Mouse (Mus musculus) limb, embryonic 10.5 days (tissue): ENCODE measurements around the gene Rbm24. TPM values are rescaled to one million over a fixed set of nuclear protein-coding genes. Genes with fewer than 3 reads are reported as not detected.

Source experiments
- DNase-seq: peaks from one replicate; pipeline ENCODE4 v3.0.0-alpha.2; 2017; ENCODE audit warnings: low spot score
- H3K27ac ChIP-seq: fragments of 300-500 bp; sonication (generic); 2 replicates; pipeline ENCODE4 v1.5.1; 2016; ENCODE audit warnings: mild to moderate bottlenecking
- H3K27me3 ChIP-seq: fragments of 300-500 bp; sonication (generic); 2 replicates; pipeline ENCODE4 v1.6.1; 2016; ENCODE audit warnings: low read depth, mild to moderate bottlenecking; ENCODE audit not compliant: poor library complexity, severe bottlenecking
- H3K36me3 ChIP-seq: fragments of 300-500 bp; sonication (generic); 2 replicates; pipeline ENCODE4 v1.6.1; 2016; ENCODE audit warnings: mild to moderate bottlenecking, moderate library complexity
- H3K4me1 ChIP-seq: fragments of 300-500 bp; sonication (generic); 2 replicates; pipeline ENCODE4 v1.6.1; 2016
- H3K4me3 ChIP-seq: fragments of 300-500 bp; sonication (generic); 2 replicates; pipeline ENCODE4 v1.5.1; 2016; ENCODE audit warnings: mild to moderate bottlenecking, moderate library complexity
- H3K9me3 ChIP-seq: fragments of 300-500 bp; sonication (generic); replicated peaks from 2 replicates; pipeline ENCODE4 v1.6.1; 2016; ENCODE audit warnings: mild to moderate bottlenecking
- WGBS: fragments of 180-500 bp; shearing (Covaris S2); methylation state at CpG from one replicate; pipeline ENCODE4 v1.1.7; 2016; 5-methylcytosine and 5-hydroxymethylcytosine counted together
- polyA plus RNA-seq: library from polyadenylated mRNA; unstranded; fragments of >200 nt; fragmentation: Nextera tagmentation; extraction: Ambion mirVana; gene quantifications from 2 replicates; pipeline ENCODE4 v1.2.1, GENCODE M21; 2016

The Rbm24 gene
- polyA plus RNA-seq, 1 experiment from 2014 or later, result 0.79 TPM

- Histone ChIP-seq H3K36me3 (no peaks in the 10 kb centered on the region), H3K4me1 (peaks cover 19% of the 10 kb centered on the region), H3K27ac (peak overlapping the region; percentile 80), H3K27me3 (peaks cover 27% of the 10 kb centered on the region), H3K9me3 (no peaks in the 10 kb centered on the region), H3K4me3 (peak overlapping the region; percentile 65)
- DNase-seq, result peak; percentile 62
- under 1% methylated on average over 73 of the region's 73 CpGs for WGBS
These were observed 704 bp downstream of the Rbm24 start for GRCm38 (mm10) chr13:46418731-46419545.

- 8% methylated on average over 7 of the region's 7 CpGs for WGBS
- no peak overlapping the region for H3K27ac ChIP-seq
- peak; percentile 35 for DNase-seq
These were observed 1.4 kb downstream of the Rbm24 start for GRCm38 (mm10) chr13:46419648-46420047.

GRCm38 (mm10) chr13:46420095-46420494 is 1.9 kb downstream of the Rbm24 start:
- Histone ChIP-seq H3K27ac (no peak overlapping the region), H3K4me1 (peaks cover 19% of the 10 kb centered on the region), H3K9me3 (no peaks in the 10 kb centered on the region), H3K36me3 (no peaks in the 10 kb centered on the region), H3K27me3 (peaks cover 27% of the 10 kb centered on the region), H3K4me3 (peak overlapping the region; percentile 65; the same call in 1 of the 2 replicates)
- DNase-seq, result no peak
- 6% methylated on average over 3 of the region's 3 CpGs for WGBS

More at GRCm38 (mm10) chr13:46419648-46420047, 1.4 kb downstream of the Rbm24 start:
- H3K9me3 ChIP-seq, result no peaks in the 10 kb centered on the region
- peaks cover 27% of the 10 kb centered on the region for H3K27me3 ChIP-seq
- peaks cover 19% of the 10 kb centered on the region for H3K4me1 ChIP-seq
- H3K4me3 ChIP-seq, result peak overlapping the region; percentile 65; the same call in 1 of the 2 replicates
- H3K36me3 ChIP-seq, result no peaks in the 10 kb centered on the region

GRCm38 (mm10) chr13:46423805-46424204 is 5.6 kb downstream of the Rbm24 start:
- Histone ChIP-seq H3K27me3 (peaks cover 11% of the 10 kb centered on the region; the same call in 1 of the 2 replicates), H3K9me3 (no peaks in the 10 kb centered on the region), H3K36me3 (no peaks in the 10 kb centered on the region), H3K4me1 (peaks cover 8% of the 10 kb centered on the region), H3K27ac (no peak overlapping the region), H3K4me3 (no peak overlapping the region)
- no peak for DNase-seq
- WGBS, result 93% methylated on average over 7 of the region's 7 CpGs

- 90% methylated on average over 8 of the region's 8 CpGs for WGBS
- no peak overlapping the region for H3K27ac ChIP-seq
These were observed 6.1 kb downstream of the Rbm24 start for GRCm38 (mm10) chr13:46424376-46424775.

GRCm38 (mm10) chr13:46426651-46427269 is 8.5 kb downstream of the Rbm24 start:
- Histone ChIP-seq H3K36me3 (no peaks in the 10 kb centered on the region), H3K4me1 (no peaks in the 10 kb centered on the region; the same call in 1 of the 2 replicates), H3K27me3 (0 out of 2 replicates have a peak, but pooled peaks cover 4% of the 10 kb centered on the region), H3K9me3 (no peaks in the 10 kb centered on the region), H3K4me3 (no peak overlapping the region), H3K27ac (no peak overlapping the region)
- 90% methylated on average over 6 of the region's 6 CpGs for WGBS
- no peak for DNase-seq

More at GRCm38 (mm10) chr13:46424376-46424775, 6.1 kb downstream of the Rbm24 start:
- no peak overlapping the region for H3K4me3 ChIP-seq
- DNase-seq, result no peak
- peaks cover 3% of the 10 kb centered on the region; the same call in 1 of the 2 replicates for H3K4me1 ChIP-seq
- no peaks in the 10 kb centered on the region for H3K9me3 ChIP-seq
- peaks cover 8% of the 10 kb centered on the region; the same call in 1 of the 2 replicates for H3K27me3 ChIP-seq
- H3K36me3 ChIP-seq, result no peaks in the 10 kb centered on the region

GRCm38 (mm10) chr13:46428964-46429363 is 10.7 kb downstream of the Rbm24 start:
- no peak for DNase-seq
- Histone ChIP-seq H3K36me3 (no peaks in the 10 kb centered on the region), H3K27me3 (0 out of 2 replicates have a peak, but pooled peaks cover 4% of the 10 kb centered on the region), H3K27ac (no peak overlapping the region), H3K9me3 (no peaks in the 10 kb centered on the region), H3K4me3 (peak overlapping the region; percentile 34), H3K4me1 (no peaks in the 10 kb centered on the region; the same call in 1 of the 2 replicates)
- WGBS, result 53% methylated on average over 22 of the region's 22 CpGs

GRCm38 (mm10) chr13:46429866-46430265 is 11.6 kb downstream of the Rbm24 start:
- 92% methylated on average over 11 of the region's 11 CpGs for WGBS
- no peaks in the 10 kb centered on the region for H3K36me3 ChIP-seq
- no peak for DNase-seq
- no peak overlapping the region for H3K27ac ChIP-seq
- H3K9me3 ChIP-seq, result no peaks in the 10 kb centered on the region
- no peaks in the 10 kb centered on the region; the same call in 1 of the 2 replicates for H3K4me1 ChIP-seq
- H3K27me3 ChIP-seq, result 0 out of 2 replicates have a peak, but pooled peaks cover 4% of the 10 kb centered on the region
- no peak overlapping the region for H3K4me3 ChIP-seq

GRCm38 (mm10) chr13:46433880-46434560 is 15.8 kb downstream of the Rbm24 start:
- no peak overlapping the region for H3K4me3 ChIP-seq
- H3K9me3 ChIP-seq, result no peaks in the 10 kb centered on the region
- H3K36me3 ChIP-seq, result no peaks in the 10 kb centered on the region
- H3K27me3 ChIP-seq, result 0 out of 2 replicates have a peak, but pooled peaks cover 1% of the 10 kb centered on the region
- DNase-seq, result no peak
- WGBS, result 69% methylated on average over 8 of the region's 8 CpGs
- H3K4me1 ChIP-seq, result no peaks in the 10 kb centered on the region; the same call in 1 of the 2 replicates
- H3K27ac ChIP-seq, result no peak overlapping the region

- Histone ChIP-seq H3K9me3 (no peaks in the 10 kb centered on the region), H3K27ac (no peak overlapping the region), H3K27me3 (no peaks in the 10 kb centered on the region), H3K4me1 (no peaks in the 10 kb centered on the region), H3K4me3 (no peak overlapping the region), H3K36me3 (no peaks in the 10 kb centered on the region)
- no peak for DNase-seq
- 88% methylated on average over 6 of the region's 6 CpGs for WGBS
These were observed 20.7 kb downstream of the Rbm24 start for GRCm38 (mm10) chr13:46438960-46439359.

- Histone ChIP-seq H3K9me3 (no peaks in the 10 kb centered on the region), H3K27me3 (no peaks in the 10 kb centered on the region), H3K4me1 (no peaks in the 10 kb centered on the region), H3K4me3 (no peak overlapping the region), H3K36me3 (no peaks in the 10 kb centered on the region), H3K27ac (no peak overlapping the region)
- WGBS, result 80% methylated on average over 7 of the region's 7 CpGs
- DNase-seq, result no peak
These were observed 25.8 kb downstream of the Rbm24 start for GRCm38 (mm10) chr13:46444021-46444420.

- Histone ChIP-seq H3K27me3 (no peaks in the 10 kb centered on the region), H3K4me3 (no peak overlapping the region), H3K9me3 (no peaks in the 10 kb centered on the region), H3K27ac (no peak overlapping the region), H3K36me3 (no peaks in the 10 kb centered on the region), H3K4me1 (no peaks in the 10 kb centered on the region)
- no peak for DNase-seq
- WGBS, result 90% methylated on average over 6 of the region's 6 CpGs
These were observed 27.8 kb downstream of the Rbm24 start for GRCm38 (mm10) chr13:46446062-46446461.
